Mouse (Mus musculus) lung, postnatal 36 days (tissue): ENCODE measurements at regions not wholly inside any gene's neighbourhood (a gene's known extent, or its start where the extent isn't known, plus 50 kb on each side); places are given as distances from the start of the nearest gene placed in this dataset.

Source experiments
- DNase-seq: peaks from one replicate; pipeline ENCODE4 v3.0.0; 2022; ENCODE audit warnings: mixed read lengths

- DNase-seq = no peak
Observed at GRCm38 (mm10) chr1:138908860-138909259, 52.2 kb upstream of the 2310009B15Rik start.

- no peak for DNase-seq
Observed at GRCm38 (mm10) chr1:138909654-138910053, 53.0 kb upstream of the 2310009B15Rik start.

DNA sequence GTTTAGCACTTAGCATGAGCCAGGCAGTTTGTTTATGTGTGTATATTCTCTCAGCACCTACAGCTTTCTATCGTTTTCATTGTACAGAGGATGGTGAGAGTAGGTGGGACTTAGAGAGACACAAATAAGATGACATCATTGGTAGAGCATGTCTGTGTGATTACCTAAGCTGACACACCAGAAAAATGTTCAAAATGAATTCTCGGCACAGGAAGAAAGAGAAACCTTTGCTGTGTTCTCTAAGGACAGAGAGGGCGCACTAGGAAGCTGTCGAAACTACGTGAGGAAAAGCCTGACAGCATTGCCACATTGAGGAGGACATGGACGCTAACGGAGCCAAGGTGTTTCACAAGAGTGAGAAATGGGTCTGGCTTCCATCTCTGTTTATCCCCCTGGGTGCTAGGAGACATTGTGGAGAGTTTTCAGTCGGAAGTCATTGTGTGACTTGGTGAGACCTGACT lies 51.0 kb upstream of the Dennd1b start:
- peak; percentile 85 for DNase-seq

- DNase-seq = peak; percentile 30
Observed at GRCm38 (mm10) chr1:138912928-138913327, 50.3 kb upstream of the Dennd1b start.

DNA sequence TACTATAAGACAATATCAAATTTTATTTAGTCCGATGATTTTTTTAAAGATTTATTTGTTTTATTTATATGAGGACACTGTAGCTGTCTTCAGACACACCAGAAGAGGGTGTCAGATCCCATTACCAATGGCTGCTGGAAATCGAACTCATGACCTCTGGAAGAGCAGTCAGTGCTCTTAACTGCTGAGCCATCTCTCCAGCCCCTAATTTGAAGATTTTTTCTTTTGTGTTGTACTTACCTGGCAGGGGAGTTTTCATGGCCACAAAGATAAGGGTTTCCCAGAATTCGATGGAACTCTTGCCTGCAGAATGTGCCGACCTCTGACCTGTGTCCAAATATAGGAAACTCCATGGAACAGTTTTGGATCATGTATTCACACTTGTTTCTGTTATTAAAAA lies 49.8 kb upstream of the Dennd1b start:
- no peak for DNase-seq
